Comparison of ENCODE assay signal across 11 mouse cellular contexts in the genomic region with DNA sequence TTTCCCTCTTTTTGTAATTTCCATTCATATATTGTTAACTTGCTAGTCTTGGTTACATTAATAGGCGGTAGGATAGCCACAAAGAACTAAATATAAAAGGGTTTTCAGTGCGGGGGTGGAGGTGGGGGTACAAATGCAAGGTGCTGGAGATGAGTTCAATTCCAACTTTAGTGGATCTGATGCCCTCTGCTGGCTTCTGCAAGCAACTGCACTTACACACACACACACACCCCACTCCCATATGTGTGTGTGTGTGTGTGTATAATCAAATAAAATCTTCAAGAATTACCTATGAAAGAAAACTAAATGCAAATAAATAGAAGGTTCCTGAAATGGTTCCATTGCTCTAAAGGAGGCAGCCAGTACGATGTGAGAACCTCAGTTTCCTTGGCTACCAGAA. TPM values are rescaled to one million over a fixed set of nuclear protein-coding genes. Genes with fewer than 3 reads are reported as not detected.
DNase-seq lines count a peak whose midpoint lies in the region; ATAC-seq and TF ChIP-seq lines count a peak whose summit lies in the region.
"Had no signal": no experiment of that assay in that cellular context is flagged by ENCODE, and none has a peak within 500 bp of the region (broad histone marks: within the 10 kb centered on the region; RNA-seq: fewer than 3 reads in every experiment).

No protein-coding gene starts in this region.

- no peak overlapping the region for H3K9ac ChIP-seq in heart, postnatal 0 days (replicated peaks; ENCODE audit: low read depth, low read length)
- no peak overlapping the region for H3K9ac ChIP-seq in stomach, postnatal 0 days (ENCODE audit: low read length)
- H3K9ac ChIP-seq: limb, embryonic 13.5 days had no signal

- peaks cover 27% of the 10 kb centered on the region for H3K27me3 ChIP-seq in heart, postnatal 0 days (ENCODE audit: control insufficient read depth, insufficient read depth, low read length)
- peaks cover 27% of the 10 kb centered on the region for H3K27me3 ChIP-seq in heart, embryonic 10.5 days (ENCODE audit: insufficient read depth, poor library complexity, severe bottlenecking)
- H3K27me3 ChIP-seq in thymus, adult 2 months (ENCODE audit: control insufficient read depth, insufficient read depth, low read length), result no peaks in the 10 kb centered on the region; the same call in 1 of the 2 replicates
- H3K27me3 ChIP-seq in stomach, postnatal 0 days (ENCODE audit: control insufficient read depth, insufficient read depth, low read length), result no peaks in the 10 kb centered on the region

- H3K36me3 ChIP-seq in heart, postnatal 0 days (replicated peaks; ENCODE audit: control insufficient read depth, insufficient read depth, low read length), result no peaks in the 10 kb centered on the region
- no peaks in the 10 kb centered on the region for H3K36me3 ChIP-seq in heart, embryonic 10.5 days
- H3K36me3 ChIP-seq in thymus, adult 2 months (ENCODE audit: control insufficient read depth, insufficient read depth, low read length), result no peaks in the 10 kb centered on the region
- H3K36me3 ChIP-seq in stomach, postnatal 0 days (ENCODE audit: control insufficient read depth, insufficient read depth, low read length), result no peaks in the 10 kb centered on the region
- H3K36me3 ChIP-seq: limb, embryonic 13.5 days had no signal

- no peak overlapping the region for H3K4me2 ChIP-seq in heart, postnatal 0 days (ENCODE audit: low read depth, low read length)
- no peak overlapping the region for H3K4me2 ChIP-seq in stomach, postnatal 0 days (replicated peaks; ENCODE audit: low read depth)
- H3K4me2 ChIP-seq: limb, embryonic 13.5 days had no signal

- TF ChIP-seq EP300 in heart, postnatal 0 days (IDR thresholded peaks at IDR 0.05; ENCODE audit: low read depth), result no peak
- TF ChIP-seq EP300 in stomach, postnatal 0 days (optimal IDR thresholded peaks at IDR 0.05), result no peak

- ATAC-seq in heart, postnatal 0 days (ENCODE audit: insufficient read depth, low read depth), result no peak
- no peak for ATAC-seq in stomach, postnatal 0 days (ENCODE audit: low FRiP score, low TSS enrichment)
- no peak for ATAC-seq in activated CD4-positive, CD25-positive, alpha-beta regulatory T cell, adult 4 months

- H3K27ac ChIP-seq in heart, postnatal 0 days (ENCODE audit: low read depth), result no peak overlapping the region
- no peak overlapping the region for H3K27ac ChIP-seq in heart, embryonic 10.5 days
- no peak overlapping the region for H3K27ac ChIP-seq in thymus, adult 2 months (ENCODE audit: control insufficient read depth, insufficient read depth, low read length)
- no peak overlapping the region for H3K27ac ChIP-seq in stomach, postnatal 0 days (replicated peaks)
- H3K27ac ChIP-seq: limb, embryonic 13.5 days had no signal

- H3K4me1 ChIP-seq in heart, postnatal 0 days (ENCODE audit: control insufficient read depth, insufficient read depth), result no peaks in the 10 kb centered on the region
- H3K4me1 ChIP-seq in heart, embryonic 10.5 days, result no peaks in the 10 kb centered on the region
- no peaks in the 10 kb centered on the region for H3K4me1 ChIP-seq in thymus, adult 2 months (replicated peaks; ENCODE audit: control insufficient read depth, insufficient read depth, low read length)
- H3K4me1 ChIP-seq in stomach, postnatal 0 days (replicated peaks; ENCODE audit: control insufficient read depth, insufficient read depth), result no peaks in the 10 kb centered on the region
- H3K4me1 ChIP-seq: limb, embryonic 13.5 days had no signal

- no peak for TF ChIP-seq POLR2A in thymus, adult 2 months (IDR thresholded peaks at IDR 0.05; ENCODE audit: control insufficient read depth, extremely low read depth, insufficient read depth, low read length, poor library complexity)

- DNase-seq in heart, postnatal 0 days (ENCODE audit: low spot score), result no peak
- DNase-seq in heart, embryonic 10.5 days (ENCODE audit: low spot score), result no peak
- DNase-seq in thymus, adult 2 months, result peak; percentile 7
- DNase-seq in thymus, postnatal 10 days (ENCODE audit: low spot score in 2 of 2), result no peak
- DNase-seq in cerebellum, postnatal 25 days, result peak; percentile 10 to 56
- no peak for DNase-seq in stomach, postnatal 0 days (ENCODE audit: low spot score)
- DNase-seq in right cerebral cortex, postnatal 10 days (ENCODE audit: low spot score in 2 of 2), result no peak

- no peaks in the 10 kb centered on the region for H3K9me3 ChIP-seq in heart, postnatal 0 days (replicated peaks; ENCODE audit: control insufficient read depth, low read length)
- no peaks in the 10 kb centered on the region for H3K9me3 ChIP-seq in heart, embryonic 10.5 days
- no peaks in the 10 kb centered on the region for H3K9me3 ChIP-seq in stomach, postnatal 0 days (ENCODE audit: control insufficient read depth, low read length)
- H3K9me3 ChIP-seq: limb, embryonic 13.5 days had no signal

- H3K4me3 ChIP-seq in heart, postnatal 0 days (ENCODE audit: low read depth, low read length), result no peak overlapping the region
- no peak overlapping the region for H3K4me3 ChIP-seq in heart, embryonic 10.5 days
- no peak overlapping the region for H3K4me3 ChIP-seq in thymus, adult 2 months (ENCODE audit: control insufficient read depth, insufficient read depth, low read length)
- no peak overlapping the region for H3K4me3 ChIP-seq in stomach, postnatal 0 days (ENCODE audit: low read depth, low read length)
- H3K4me3 ChIP-seq: limb, embryonic 13.5 days had no signal

- 55% methylated on average over 3 of the region's 3 CpGs for WGBS in heart, postnatal 0 days
- 56% methylated on average over 3 of the region's 3 CpGs for WGBS in heart, embryonic 10.5 days
- WGBS in thymus, adult 2 months, result 38% methylated on average over 3 of the region's 3 CpGs
- 51% methylated on average over 3 of the region's 3 CpGs for WGBS in stomach, postnatal 0 days

- peak; percentile 43 for TF ChIP-seq CTCF in heart, postnatal 0 days (IDR thresholded peaks at IDR 0.05; ENCODE audit: low read depth)
- TF ChIP-seq CTCF in thymus, adult 2 months (IDR thresholded peaks at IDR 0.05; ENCODE audit: borderline replicate concordance, control insufficient read depth, extremely low read depth, insufficient read depth, low read length, poor library complexity), result no peak
- peak; percentile 77 for TF ChIP-seq CTCF in stomach, postnatal 0 days (IDR thresholded peaks at IDR 0.05; ENCODE audit: low read depth)

RNA-seq across cellular contexts. Expression of a gene that starts 6.7 kb away (rescaled TPM):
- total RNA-seq in heart, postnatal 0 days (2014; rRNA removed; ENCODE audit: low replicate concordance), result not detected in 2 replicates
- polyA plus RNA-seq in heart, postnatal 0 days (2015; fragmentation: Nextera tagmentation; extraction: Ambion mirVana), result not detected in 2 replicates
- not detected in 2 replicates for polyA plus RNA-seq in heart, embryonic 10.5 days (2016; fragmentation: Nextera tagmentation; extraction: Ambion mirVana)
- 0.06 and 0.18 TPM in 2 replicates for polyA plus RNA-seq in thymus, adult 2 months (2012; rRNA removed)
- polyA plus RNA-seq in stomach, postnatal 0 days (2015; fragmentation: Nextera tagmentation; extraction: Ambion mirVana), result not detected in 2 replicates
- polyA plus RNA-seq in activated CD4-positive, CD25-positive, alpha-beta regulatory T cell, adult 4 months (2017; shearing (Covaris generic)), result not detected
- total RNA-seq: adrenal gland, postnatal 36 days had no signal
- polyA plus RNA-seq: heart, embryonic 14.5 days; limb, embryonic 13.5 days had no signal

RNA-seq across cellular contexts. Expression of a gene that starts 23.8 kb away (rescaled TPM):
- not detected in 2 replicates for total RNA-seq in heart, postnatal 0 days (2014; rRNA removed; ENCODE audit: low replicate concordance)
- polyA plus RNA-seq in heart, postnatal 0 days (2015; fragmentation: Nextera tagmentation; extraction: Ambion mirVana), result not detected in 2 replicates
- not detected in 2 replicates for polyA plus RNA-seq in heart, embryonic 10.5 days (2016; fragmentation: Nextera tagmentation; extraction: Ambion mirVana)
- not detected in 2 replicates for polyA plus RNA-seq in thymus, adult 2 months (2012; rRNA removed)
- polyA plus RNA-seq in stomach, postnatal 0 days (2015; fragmentation: Nextera tagmentation; extraction: Ambion mirVana), result not detected in 2 replicates
- polyA plus RNA-seq in activated CD4-positive, CD25-positive, alpha-beta regulatory T cell, adult 4 months (2017; shearing (Covaris generic)), result not detected
- total RNA-seq: adrenal gland, postnatal 36 days had no signal
- polyA plus RNA-seq: heart, embryonic 14.5 days; limb, embryonic 13.5 days had no signal

RNA-seq across cellular contexts. Expression of a gene that starts 27.9 kb away (rescaled TPM):
- total RNA-seq in heart, postnatal 0 days (2014; rRNA removed; ENCODE audit: low replicate concordance), result 0.11 and 0.15 TPM in 2 replicates
- polyA plus RNA-seq in heart, postnatal 0 days (2015; fragmentation: Nextera tagmentation; extraction: Ambion mirVana), result 0.18 and 0.25 TPM in 2 replicates
- polyA plus RNA-seq in heart, embryonic 10.5 days (2016; fragmentation: Nextera tagmentation; extraction: Ambion mirVana), result 0.40 TPM in 1 of 2 replicates, not detected in the other
- 0.41 and 0.70 TPM in 2 replicates for polyA plus RNA-seq in thymus, adult 2 months (2012; rRNA removed)
- polyA plus RNA-seq in stomach, postnatal 0 days (2015; fragmentation: Nextera tagmentation; extraction: Ambion mirVana), result 0.21 and 0.36 TPM in 2 replicates
- polyA plus RNA-seq in activated CD4-positive, CD25-positive, alpha-beta regulatory T cell, adult 4 months (2017; shearing (Covaris generic)), result not detected

RNA-seq across cellular contexts. Expression of a gene that starts 42.8 kb away (rescaled TPM):
- total RNA-seq in heart, postnatal 0 days (2014; rRNA removed; ENCODE audit: low replicate concordance), result 20.6 and 21.4 TPM in 2 replicates
- 8.7 and 10.1 TPM in 2 replicates for polyA plus RNA-seq in heart, postnatal 0 days (2015; fragmentation: Nextera tagmentation; extraction: Ambion mirVana)
- 19.9 and 22.9 TPM in 2 replicates for polyA plus RNA-seq in heart, embryonic 10.5 days (2016; fragmentation: Nextera tagmentation; extraction: Ambion mirVana)
- 15.9 and 21.1 TPM in 2 replicates for polyA plus RNA-seq in thymus, adult 2 months (2012; rRNA removed)
- 6.9 and 7.2 TPM in 2 replicates for polyA plus RNA-seq in stomach, postnatal 0 days (2015; fragmentation: Nextera tagmentation; extraction: Ambion mirVana)
- 10 to 100 TPM in 1 of 2 experiments, 1 to 10 TPM in 1; 7.9 to 11.4 TPM for polyA plus RNA-seq in activated CD4-positive, CD25-positive, alpha-beta regulatory T cell, adult 4 months (2017; shearing (Covaris generic))

Comparison
In these comparisons a context has a peak if more than half of its experiments do, and no peak if none do; other contexts are left out.
1. DNase-seq: peak in thymus, adult 2 months (single experiment) and cerebellum, postnatal 25 days (2 of 2); none in heart, postnatal 0 days (single experiment), heart, embryonic 10.5 days (single experiment), thymus, postnatal 10 days (0 of 2), stomach, postnatal 0 days (single experiment) and right cerebral cortex, postnatal 10 days (0 of 2).